Mouse (Mus musculus) layer of hippocampus, postnatal 14 days (tissue): ENCODE measurements at regions not wholly inside any gene's neighbourhood (a gene's known extent, or its start where the extent isn't known, plus 50 kb on each side); places are given as distances from the start of the nearest gene placed in this dataset.

ENCODE experiments used
- DNase-seq, 2 experiments: peaks; one replicate each; pipeline ENCODE4 v3.0.0; 2021 to 2022; ENCODE audit warnings: low spot score in 2 of 2, mixed read lengths in 1 of 2

DNA sequence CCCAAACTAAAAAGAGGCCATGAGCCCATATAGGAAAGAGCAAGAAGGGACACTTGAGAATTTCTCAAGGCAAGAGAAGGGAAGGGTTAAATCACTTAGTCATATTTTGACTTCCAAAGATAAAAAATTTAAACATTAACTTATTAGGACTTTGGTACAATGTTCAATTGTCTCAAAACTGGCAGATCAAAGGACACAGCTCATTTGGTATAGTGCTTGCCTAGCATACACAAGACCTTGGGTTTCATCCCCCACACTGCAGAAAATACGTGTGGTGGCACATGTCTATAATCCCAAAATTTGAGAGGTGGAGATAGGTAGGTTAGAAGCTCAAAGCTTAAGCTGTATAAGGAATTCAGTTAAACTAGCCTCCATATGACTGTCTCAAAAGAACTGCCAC, 658.4 kb upstream of the Pfkp start:
- no peak for DNase-seq

DNA sequence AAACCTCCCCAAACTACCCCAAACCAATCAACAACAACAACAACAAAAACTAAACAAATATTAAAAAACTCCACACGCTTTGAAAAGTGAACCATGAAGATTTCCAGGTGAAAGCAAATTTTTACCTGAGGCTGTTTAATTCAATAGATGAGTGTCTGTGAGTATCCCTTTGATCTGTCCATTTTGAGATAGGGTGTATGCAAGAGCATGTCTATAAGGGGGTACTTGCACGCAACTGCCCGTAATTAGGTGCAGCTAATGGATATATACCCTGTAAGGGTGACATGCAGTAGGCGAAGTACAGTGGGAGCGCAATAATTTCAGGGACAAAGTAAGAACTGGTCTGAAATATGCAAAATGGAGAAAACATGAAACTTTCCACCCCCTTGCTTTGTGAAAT, 658.8 kb upstream of the Pfkp start:
- no peak for DNase-seq

DNA sequence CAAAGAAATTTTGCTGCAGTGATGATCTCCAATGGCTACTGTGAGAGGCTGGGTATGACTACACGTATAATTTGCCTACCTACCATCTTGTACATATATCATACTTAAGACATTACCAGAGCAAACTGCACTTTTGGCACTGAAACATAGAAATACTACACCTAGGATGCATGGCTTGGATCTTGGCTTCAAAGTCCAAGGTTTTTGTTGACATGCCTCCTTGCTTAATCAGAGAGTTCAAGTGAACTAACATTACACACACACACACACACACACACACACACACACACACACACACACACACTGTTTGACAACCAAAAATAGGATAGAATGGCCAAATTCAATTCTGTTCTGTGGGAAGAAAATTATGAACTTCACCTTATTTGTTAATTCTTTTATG, 664.9 kb upstream of the Pfkp start:
- DNase-seq: no peak

DNA sequence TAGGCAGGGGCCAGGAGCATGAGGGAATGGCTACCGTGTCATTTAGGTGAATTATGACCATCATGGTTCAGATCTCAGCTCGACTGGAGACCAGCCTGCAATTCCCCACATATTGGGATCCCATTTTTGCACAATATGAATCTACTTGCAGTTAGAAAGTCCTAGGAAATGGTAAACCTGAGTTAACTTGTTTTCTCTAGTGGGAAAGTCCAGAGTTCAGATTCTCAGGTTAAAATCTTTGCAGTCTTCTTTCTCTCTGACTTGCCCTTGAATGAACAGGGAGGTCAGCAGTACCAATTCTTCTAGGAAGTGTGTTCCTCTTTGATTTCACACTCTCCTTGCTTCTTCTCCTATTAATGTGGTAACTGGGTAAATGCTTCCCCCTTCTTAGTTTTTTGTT, 681.6 kb upstream of the Pfkp start:
- DNase-seq: no peak

DNA sequence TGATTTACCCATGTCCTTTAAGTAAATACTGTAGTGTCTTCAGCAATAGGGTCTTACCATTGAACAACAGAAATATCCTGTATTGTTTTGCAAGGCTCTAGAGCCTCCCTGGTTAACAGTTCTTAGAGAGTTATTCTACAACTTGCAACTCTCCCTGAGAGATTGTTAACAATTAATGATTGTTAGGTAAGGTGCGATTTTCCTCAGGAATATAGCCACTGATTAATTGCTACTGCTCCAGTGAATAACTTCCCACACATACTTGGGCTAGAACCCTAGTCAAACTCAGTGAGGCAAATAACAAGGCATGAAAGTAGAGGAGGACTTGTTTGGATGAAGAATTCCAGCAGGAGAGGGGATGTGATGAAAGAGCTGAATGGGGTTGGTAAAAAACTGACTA, 697.2 kb upstream of the Pfkp start:
- DNase-seq: no peak

DNA sequence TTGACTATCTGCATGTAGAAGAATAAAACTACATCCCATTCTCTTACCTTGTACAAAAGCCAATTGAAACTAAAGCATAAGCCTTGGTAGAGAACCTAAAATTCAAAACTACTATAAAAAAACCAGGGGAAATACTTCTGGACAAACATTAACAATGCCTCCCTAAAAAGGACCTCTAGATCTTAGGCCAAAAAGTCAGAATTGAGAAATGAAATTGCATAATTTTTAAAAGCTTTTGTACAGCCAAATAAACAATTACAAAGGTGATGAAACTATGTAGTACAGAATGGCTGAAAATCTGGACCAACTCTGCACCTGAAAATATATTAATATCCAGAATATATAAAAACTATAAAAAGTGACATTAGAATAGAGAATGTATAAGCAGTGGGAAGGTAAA, 699.9 kb upstream of the Pfkp start:
- no peak for DNase-seq

DNA sequence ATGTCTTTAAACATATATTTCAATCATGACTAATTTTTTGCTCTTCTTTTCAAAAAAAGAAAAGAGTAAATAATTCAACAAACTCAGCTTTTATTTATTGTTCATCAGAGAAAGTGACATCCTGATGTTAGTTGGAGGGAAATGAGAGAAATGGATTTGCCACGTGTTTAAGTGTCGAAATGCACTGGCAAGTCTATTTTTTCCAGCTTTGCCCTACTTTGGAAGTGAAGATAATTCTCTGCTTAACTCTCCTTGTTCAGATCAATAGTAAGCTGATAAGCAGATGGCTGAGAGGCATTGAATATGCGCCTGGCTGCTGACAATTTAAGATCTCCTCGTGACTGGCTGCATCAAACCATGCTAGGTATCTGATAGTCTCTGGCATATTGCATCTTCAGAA, 704.4 kb upstream of the Pfkp start:
- DNase-seq: peak in 1 of 2 experiments; percentile 4

DNA sequence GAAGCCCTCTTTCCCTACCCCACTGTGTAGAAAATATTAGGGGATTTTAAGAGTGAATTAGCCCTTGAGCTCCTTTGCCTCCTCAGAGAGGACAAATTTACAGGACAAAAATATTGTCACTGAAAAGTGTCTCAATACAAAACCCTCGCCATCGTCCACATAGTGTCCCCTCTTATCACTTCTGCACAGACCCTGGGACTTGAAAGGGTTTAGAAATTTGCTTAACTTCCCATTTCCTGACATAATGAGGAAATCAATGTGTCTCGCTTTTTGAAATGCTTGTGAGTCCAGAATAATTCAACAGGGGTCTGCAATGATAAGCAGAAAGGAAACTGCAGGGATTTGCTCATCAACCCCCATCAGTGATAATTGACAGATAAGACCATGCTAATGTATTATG, 708.5 kb upstream of the Pfkp start:
- DNase-seq: no peak

DNA sequence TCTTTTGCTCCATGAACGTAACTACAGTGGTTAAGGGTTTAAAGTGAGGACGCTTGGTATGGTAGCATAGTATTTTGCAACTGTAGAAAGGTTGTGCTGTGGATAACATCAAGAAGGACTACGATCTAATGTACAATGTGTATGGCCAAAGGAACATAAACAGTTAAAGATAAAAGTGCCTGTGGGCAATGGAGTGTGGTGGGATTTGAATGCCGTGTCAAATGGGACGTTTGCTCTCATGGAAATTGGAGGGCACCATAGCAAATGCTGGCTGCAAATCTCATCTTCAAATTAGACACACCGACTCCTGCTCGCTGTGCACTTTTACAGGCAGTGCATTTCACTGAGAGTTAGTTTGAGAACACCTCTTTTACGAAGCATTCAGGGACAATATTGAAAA, 725.0 kb upstream of the Pfkp start:
- DNase-seq: no peak

DNA sequence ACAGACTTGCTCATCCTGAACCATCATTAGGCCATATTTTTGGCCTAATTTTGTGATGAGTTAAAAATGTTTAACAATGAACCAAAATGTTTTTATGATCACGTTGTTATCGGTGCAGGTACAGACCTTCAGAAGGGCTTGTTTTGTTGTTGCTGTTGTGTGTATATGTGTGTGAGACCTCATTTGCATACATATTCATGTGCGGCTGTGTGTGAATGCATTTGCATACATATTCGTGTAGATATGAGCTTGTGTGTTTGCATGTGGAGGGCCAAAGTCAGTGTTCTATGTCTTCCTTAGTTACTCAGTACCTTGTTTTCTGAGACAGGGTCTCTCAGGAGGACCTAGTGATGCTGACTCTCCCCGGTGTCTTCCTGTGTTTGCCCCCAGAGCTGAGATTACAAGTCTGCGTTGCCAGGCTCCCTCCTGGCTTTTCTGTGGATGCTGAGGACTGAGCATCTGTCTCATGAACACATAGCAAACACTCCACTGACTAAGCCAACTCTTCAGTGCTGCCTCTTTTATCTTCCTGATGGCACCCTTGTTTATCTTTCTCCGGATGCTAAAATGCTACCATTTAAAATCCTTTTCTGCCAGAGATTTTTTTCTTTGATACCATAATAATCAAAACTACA, 726.5 kb upstream of the Pfkp start:
- peak; percentile 6 to 19 for DNase-seq

DNA sequence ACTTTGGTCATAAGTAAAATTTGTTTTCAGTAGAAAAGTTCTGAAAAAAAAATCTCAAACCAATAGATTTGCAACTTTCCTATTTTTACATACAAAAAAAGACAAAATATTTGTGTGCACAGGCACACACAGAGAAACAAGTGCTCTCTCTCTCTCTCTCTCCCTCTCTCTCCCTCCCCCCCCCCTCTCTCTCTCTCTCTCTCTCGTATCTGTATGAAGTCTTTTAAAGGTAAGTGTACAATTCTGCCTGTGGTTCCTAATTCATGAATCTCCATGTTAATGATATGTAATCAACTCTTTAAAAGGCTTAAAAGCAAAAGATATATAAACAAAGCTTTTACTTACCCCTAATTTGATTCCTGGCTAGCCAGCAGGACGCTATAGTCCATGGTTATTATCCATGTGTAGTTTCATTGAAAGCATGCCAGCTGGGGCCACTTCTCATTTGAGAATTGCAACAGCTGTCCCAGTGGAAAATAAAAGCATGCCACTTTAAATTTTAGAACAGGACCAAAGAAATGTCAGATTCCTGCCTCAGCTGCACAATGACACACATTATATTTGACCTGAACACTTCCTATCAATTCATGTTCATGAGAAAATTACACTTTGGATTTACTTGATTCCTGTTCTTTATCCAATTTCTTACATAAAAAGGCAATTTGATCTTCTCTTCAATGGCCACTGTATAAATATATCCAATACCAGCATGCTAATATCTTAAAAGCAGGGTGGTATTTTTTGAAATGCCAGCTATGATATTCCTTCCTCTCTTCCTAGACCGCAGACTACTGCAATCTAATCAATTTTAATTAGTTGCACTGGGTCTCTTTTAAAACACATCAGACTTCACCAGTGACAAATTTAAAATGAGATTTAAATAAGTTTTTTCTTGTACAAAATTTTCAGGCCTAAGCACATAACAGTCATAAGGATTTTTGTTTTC, 766.0 kb upstream of the Pfkp start:
- no peak for DNase-seq

DNA sequence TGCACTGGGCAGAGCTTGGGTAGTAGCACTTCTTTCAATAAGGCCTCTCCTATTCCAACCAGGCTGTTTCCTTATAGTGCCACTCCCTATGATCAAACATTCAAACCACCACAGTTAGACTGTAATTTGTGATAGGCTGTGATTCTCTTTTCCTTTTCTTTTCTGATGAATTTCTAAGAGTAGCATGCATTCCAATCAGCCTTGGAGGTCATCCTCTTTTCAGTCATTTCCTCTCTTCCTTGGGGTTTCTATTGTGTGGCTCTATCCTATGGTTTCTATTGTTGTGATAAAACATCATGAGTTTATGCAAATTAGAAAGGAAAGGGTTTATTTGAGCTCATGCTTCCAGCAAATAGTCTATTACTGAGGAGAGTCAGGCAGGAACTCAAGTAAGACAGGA, 774.9 kb upstream of the Adarb2 start:
- no peak for DNase-seq

DNA sequence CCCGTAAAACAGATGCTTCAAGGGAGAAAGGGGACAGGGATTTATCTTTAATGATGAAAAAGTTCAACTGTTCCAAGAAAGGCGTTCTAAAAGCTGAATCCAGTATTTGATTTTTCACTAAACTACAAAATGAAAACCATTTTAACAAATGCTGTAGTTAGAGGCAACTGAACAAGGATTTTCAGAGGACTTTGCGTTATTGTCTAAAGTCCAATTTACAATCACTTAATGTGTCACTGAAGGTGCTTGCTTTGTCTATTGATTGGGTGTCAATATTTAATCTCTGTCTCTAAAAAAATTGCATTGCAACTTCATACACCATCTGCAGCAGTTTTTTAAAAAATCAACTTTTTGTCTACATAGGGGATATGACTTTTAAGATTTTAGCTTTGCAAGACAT, 773.4 kb upstream of the Adarb2 start:
- no peak for DNase-seq

DNA sequence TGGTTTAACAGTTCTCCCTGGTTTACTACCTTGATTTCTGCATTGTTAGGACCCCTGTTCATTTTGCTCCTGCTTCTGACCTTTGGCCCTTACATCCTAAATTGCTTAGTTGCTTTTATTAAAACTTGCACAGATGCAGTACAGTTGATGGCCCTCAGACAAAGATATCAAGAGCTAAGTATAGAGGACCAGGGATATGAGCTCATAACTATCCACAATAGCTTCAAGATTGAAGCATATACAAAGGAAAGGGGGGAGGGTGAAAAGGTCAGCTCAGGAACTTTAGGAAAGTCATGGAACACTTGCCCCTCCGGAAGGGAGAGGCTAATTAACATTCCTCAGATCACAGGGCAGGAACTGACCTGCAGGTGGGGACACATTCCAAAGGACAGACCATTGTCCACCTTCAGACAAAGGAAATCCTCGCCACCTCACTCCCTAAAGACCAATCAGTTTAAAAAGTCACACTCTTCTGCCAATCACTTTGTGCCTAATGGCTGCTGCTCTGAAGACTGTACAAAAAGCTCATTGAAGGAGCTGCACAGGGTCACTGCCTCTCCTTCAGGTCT, 751.1 kb upstream of the Adarb2 start:
- no peak for DNase-seq

DNA sequence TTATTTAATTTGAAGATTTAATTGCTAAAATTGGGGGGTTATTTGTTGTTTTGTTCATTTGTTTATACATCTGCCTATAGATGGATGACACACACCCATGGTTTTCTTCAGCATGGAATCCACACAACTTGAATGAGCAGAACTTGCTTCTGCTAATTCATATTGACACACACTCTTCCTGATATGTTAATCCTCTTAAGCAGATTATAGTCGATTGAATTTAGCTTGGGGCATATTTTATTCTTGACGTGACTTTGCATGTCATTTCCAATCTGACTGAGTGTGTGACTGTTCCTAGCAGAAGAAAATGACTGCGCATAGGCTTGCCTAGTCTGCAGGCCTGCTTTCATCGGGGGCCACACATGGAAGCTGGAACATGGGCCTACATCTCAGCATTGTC, 727.0 kb upstream of the Adarb2 start:
- DNase-seq: no peak

DNA sequence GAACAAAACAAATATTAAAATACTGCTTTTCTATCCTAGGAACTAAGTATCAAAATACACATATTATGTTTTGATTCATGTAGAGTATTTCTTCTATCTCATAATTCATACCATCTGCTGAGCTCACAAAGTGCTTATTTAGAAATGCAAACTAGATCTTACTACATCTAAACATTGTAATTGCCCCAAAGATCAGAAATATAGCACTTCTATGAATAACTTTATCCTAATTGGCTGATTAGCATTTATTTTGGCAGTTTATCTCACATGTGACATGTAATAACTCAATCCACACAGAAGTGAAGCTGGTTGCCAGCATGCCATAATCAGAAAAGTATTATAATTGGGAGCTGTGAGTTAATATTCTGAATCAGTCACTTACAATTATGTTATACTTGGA, 684.6 kb upstream of the Adarb2 start:
- no peak for DNase-seq

DNA sequence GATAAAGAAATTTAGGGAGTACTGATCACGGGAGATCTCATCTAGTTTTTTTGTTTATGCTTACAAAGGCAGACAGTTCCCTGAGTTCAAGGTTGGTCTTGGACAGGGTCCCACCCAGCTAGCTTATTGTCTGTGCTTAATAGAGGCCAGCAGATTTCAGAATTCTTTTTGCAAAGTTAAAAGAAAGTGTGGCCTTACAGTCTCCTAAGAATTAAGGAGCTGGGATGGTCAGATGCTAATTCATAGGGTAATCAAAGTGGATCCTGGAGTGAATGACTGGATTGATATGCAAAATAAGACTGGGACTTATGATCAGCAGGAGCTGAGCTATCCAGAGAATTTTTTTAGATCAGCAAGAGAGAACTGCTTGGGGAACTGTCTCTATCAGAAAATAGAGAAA, 678.2 kb upstream of the Adarb2 start:
- DNase-seq: no peak

DNA sequence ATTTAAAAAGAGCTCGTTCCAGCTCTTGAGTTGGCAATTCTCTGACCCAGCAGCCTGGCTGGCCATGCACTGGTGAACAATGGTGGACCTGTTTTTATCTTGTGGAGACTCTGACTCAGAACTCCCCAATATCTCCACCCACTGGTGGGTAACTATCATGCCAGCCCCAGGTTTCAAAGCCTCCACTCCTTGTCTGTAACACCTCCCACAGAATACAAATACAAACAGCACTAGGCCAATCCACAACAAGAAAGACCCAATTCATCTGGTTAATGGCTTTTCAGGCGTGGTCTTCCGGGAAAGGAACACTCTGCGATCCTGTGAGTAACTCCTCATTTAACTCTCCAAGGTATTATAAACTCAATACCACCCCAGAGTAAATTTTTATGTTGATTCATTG, 663.8 kb upstream of the Adarb2 start:
- no peak for DNase-seq

DNA sequence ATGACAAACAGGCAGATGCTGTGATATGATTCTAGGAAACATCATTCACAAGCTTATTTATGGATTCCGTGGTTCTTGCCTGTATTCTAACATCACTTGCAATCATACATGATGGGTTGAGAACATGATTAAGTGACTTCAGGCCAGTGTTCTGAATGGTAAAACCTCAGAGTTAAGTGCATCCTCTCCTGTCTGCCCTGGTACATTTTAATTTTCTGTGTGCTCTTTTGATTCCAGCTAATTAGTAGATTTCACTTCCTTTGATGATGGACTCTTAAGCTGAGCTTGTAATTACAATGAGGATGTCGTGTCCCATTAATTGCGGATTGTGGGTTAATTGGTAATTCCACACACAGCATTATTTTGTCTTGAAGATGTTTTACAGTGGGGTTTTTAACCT, 618.6 kb upstream of the Adarb2 start:
- no peak for DNase-seq
